Mouse (Mus musculus) embryonic facial prominence, embryonic 14.5 days (tissue): ENCODE results near the gene Prkd2. TPM values are rescaled to one million over a fixed set of nuclear protein-coding genes. Genes with fewer than 3 reads are reported as not detected.
A peak's percentile ranks its signal among the peaks of the same experiment; 100 is the strongest.

Experiments used
- ATAC-seq: fragments of 200-750 bp; cut with Nextera tagmentation; 2 replicates; pipeline ENCODE4 v1.8.0; 2017; ENCODE audit warnings: low read depth, moderate number of reproducible peaks, moderate TSS enrichment
- DNase-seq: peaks from one replicate; pipeline ENCODE4 v3.0.0-alpha.2; 2015; ENCODE audit warnings: low spot score
- H3K27ac ChIP-seq: fragments of 300-500 bp; sonication (generic); replicated peaks from 2 replicates; pipeline ENCODE4 v1.5.1; 2014; ENCODE audit warnings: low read depth, mild to moderate bottlenecking, low read length, moderate library complexity
- H3K27me3 ChIP-seq: fragments of 300-500 bp; sonication (generic); replicated peaks from 2 replicates; pipeline ENCODE4 v1.6.1; 2014; ENCODE audit warnings: low read length; ENCODE audit not compliant: control insufficient read depth, insufficient read depth
- H3K36me3 ChIP-seq: fragments of 300-500 bp; sonication (generic); 2 replicates; pipeline ENCODE4 v1.6.1; 2014; ENCODE audit warnings: low read length, mixed read lengths; ENCODE audit not compliant: control insufficient read depth, insufficient read depth
- H3K4me1 ChIP-seq: fragments of 300-500 bp; sonication (generic); 2 replicates; pipeline ENCODE4 v1.6.1; 2014; ENCODE audit warnings: antibody characterized with exemption, low read length; ENCODE audit not compliant: control insufficient read depth, insufficient read depth
- H3K4me2 ChIP-seq: fragments of 300-500 bp; sonication (generic); 2 replicates; pipeline ENCODE4 v1.6.1; 2014; ENCODE audit warnings: low read depth, mild to moderate bottlenecking, low read length, moderate library complexity, mixed read lengths
- H3K4me3 ChIP-seq: fragments of 300-500 bp; sonication (generic); 2 replicates; pipeline ENCODE4 v1.5.1; 2014; ENCODE audit warnings: low read depth, mild to moderate bottlenecking, low read length
- H3K9ac ChIP-seq: fragments of 300-500 bp; sonication (generic); 2 replicates; pipeline ENCODE4 v1.6.1; 2014; ENCODE audit warnings: low read depth, mild to moderate bottlenecking, low read length, moderate library complexity, mixed read lengths
- H3K9me3 ChIP-seq: fragments of 300-500 bp; sonication (generic); 2 replicates; pipeline ENCODE4 v1.6.1; 2016; ENCODE audit warnings: low read length; ENCODE audit not compliant: control insufficient read depth
- WGBS: fragments of 180-500 bp; shearing (Covaris S2); extraction: QIAGEN DNeasy Blood & Tissue Kit; methylation state at CpG from one replicate; pipeline ENCODE4 v1.1.7; 2014; 5-methylcytosine and 5-hydroxymethylcytosine counted together
- polyA plus RNA-seq: library from polyadenylated mRNA; unstranded; fragments of >200 nt; fragmentation: Nextera tagmentation; extraction: Ambion mirVana; gene quantifications from 2 replicates; pipeline ENCODE4 v1.2.1, GENCODE M21; 2014

Gene Prkd2
- polyA plus RNA-seq, 1 experiment from 2014 or later: 16.5 TPM

DNA sequence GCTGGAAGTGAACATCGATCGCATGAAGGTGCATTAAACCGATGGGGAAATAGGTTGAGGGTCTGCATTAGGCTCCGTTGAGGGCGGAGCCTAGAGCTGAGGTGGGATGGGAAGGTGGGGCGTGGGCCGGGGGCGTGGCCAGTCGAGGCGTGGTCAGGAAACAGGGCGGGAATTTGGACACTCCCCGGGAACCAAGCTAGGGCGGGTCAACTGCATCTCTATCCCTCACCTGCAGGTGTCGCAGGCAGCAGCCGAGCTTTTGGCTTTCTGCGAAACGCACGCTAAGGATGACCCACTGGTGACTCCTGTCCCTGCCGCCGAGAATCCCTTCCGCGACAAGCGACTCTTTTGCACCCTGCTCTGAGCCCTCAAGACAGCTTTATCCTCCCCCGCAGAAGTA, 52.3 kb downstream of the Prkd2 start:
- DNase-seq: peak; percentile 80
- Histone ChIP-seq H3K9me3 (no peaks in the 10 kb centered on the region), H3K4me2 (peak overlapping the region; percentile 64), H3K27me3 (no peaks in the 10 kb centered on the region), H3K4me3 (peak overlapping the region; percentile 26), H3K9ac (peak overlapping the region; percentile 52; the same call in 1 of the 2 replicates), H3K36me3 (no peaks in the 10 kb centered on the region), H3K4me1 (peaks cover 36% of the 10 kb centered on the region), H3K27ac (no peak overlapping the region)
- 1% methylated on average over 20 of the region's 24 CpGs for WGBS
- ATAC-seq: peak; percentile 2; the same call in 1 of the 2 replicates

GRCm38 (mm10) chr7:16895511-16895910, 52.8 kb downstream of the Prkd2 start:
- H3K9me3 ChIP-seq: no peaks in the 10 kb centered on the region
- H3K27me3 ChIP-seq: no peaks in the 10 kb centered on the region
- 0 out of 2 replicates have a peak overlapping the region, but pooled peaks have one; percentile 52 for H3K9ac ChIP-seq
- no peaks in the 10 kb centered on the region for H3K36me3 ChIP-seq
- peaks cover 41% of the 10 kb centered on the region for H3K4me1 ChIP-seq
- DNase-seq (no peak), ATAC-seq (no peak)
- H3K4me3 ChIP-seq: peak overlapping the region; percentile 26
- WGBS: 30% methylated on average over 10 of the region's 10 CpGs
- H3K4me2 ChIP-seq: peak overlapping the region; percentile 64
- H3K27ac ChIP-seq: no peak overlapping the region

GRCm38 (mm10) chr7:16900526-16900925, 57.8 kb downstream of the Prkd2 start:
- Histone ChIP-seq H3K4me3 (no peak overlapping the region), H3K27me3 (no peaks in the 10 kb centered on the region), H3K36me3 (no peaks in the 10 kb centered on the region), H3K4me2 (no peak overlapping the region), H3K9ac (peak overlapping the region; percentile 26; the same call in 1 of the 2 replicates), H3K4me1 (peaks cover 15% of the 10 kb centered on the region), H3K9me3 (no peaks in the 10 kb centered on the region), H3K27ac (no peak overlapping the region)
- ATAC-seq (peak; percentile 63), DNase-seq (peak; percentile 84)
- 21% methylated on average over 5 of the region's 5 CpGs for WGBS

- Histone ChIP-seq H3K9ac (no peak overlapping the region), H3K4me3 (no peak overlapping the region), H3K4me1 (peaks cover 23% of the 10 kb centered on the region), H3K9me3 (no peaks in the 10 kb centered on the region), H3K4me2 (no peak overlapping the region), H3K27me3 (no peaks in the 10 kb centered on the region), H3K36me3 (no peaks in the 10 kb centered on the region), H3K27ac (no peak overlapping the region)
- 74% methylated on average over 2 of the region's 2 CpGs for WGBS
- DNase-seq: no peak
- no peak for ATAC-seq
These were observed 60.8 kb downstream of the Prkd2 start for GRCm38 (mm10) chr7:16903439-16903955.

GRCm38 (mm10) chr7:16904120-16904675, 61.5 kb downstream of the Prkd2 start:
- H3K27ac ChIP-seq: no peak overlapping the region
- peaks cover 23% of the 10 kb centered on the region for H3K4me1 ChIP-seq
- no peak overlapping the region for H3K9ac ChIP-seq
- no peak overlapping the region for H3K4me3 ChIP-seq
- ATAC-seq (no peak), DNase-seq (no peak)
- no peak overlapping the region for H3K4me2 ChIP-seq
- no peaks in the 10 kb centered on the region for H3K27me3 ChIP-seq
- H3K9me3 ChIP-seq: no peaks in the 10 kb centered on the region
- no peaks in the 10 kb centered on the region for H3K36me3 ChIP-seq
- 51% methylated on average over 8 of the region's 10 CpGs for WGBS

DNA sequence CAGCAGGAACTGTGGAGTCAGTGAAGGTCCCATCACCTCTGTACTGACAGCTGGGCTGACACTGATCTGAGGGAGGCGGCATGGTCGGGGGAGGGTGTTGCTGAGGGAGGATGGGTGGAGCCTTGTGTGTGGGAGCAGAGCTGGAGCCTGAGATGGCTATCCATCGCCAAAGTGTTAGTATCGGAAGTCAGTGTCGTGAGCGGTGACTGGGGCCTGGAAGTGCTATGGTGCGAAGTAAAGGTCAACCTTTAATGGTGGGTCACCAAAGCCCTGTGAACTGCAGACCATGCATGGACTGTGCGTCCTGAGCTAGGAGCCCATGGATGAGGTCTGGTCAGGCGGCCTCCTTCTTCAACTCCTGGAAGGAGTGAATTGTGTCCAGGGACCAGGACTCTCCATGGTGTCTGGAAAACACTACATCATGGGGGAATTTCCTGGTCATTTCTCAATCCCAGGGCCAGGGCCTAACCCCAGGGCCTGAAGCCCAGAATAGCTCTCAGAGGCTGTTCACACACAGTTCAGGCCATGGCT, 62.9 kb downstream of the Prkd2 start:
- Histone ChIP-seq H3K4me2 (no peak overlapping the region), H3K27ac (no peak overlapping the region), H3K27me3 (no peaks in the 10 kb centered on the region), H3K9ac (no peak overlapping the region), H3K9me3 (no peaks in the 10 kb centered on the region), H3K4me3 (no peak overlapping the region), H3K36me3 (no peaks in the 10 kb centered on the region), H3K4me1 (peaks cover 16% of the 10 kb centered on the region)
- DNase-seq (no peak), ATAC-seq (no peak)
- 46% methylated on average over 9 of the region's 9 CpGs for WGBS

GRCm38 (mm10) chr7:16906281-16906680, 63.6 kb downstream of the Prkd2 start, which contains the start of gene Ptgir:
Ptgir (plus strand) TSS chr7:16906490.
- Histone ChIP-seq H3K4me2 (no peak within 1 kb of the TSS), H3K4me3 (no peak within 1 kb of the TSS), H3K4me1 (peaks cover 14% of the 10 kb centered on the region), H3K36me3 (no peaks in the 10 kb centered on the region), H3K9me3 (no peaks in the 10 kb centered on the region), H3K9ac (0 out of 2 replicates have a peak within 1 kb of the TSS, but pooled peaks have one; percentile 4), H3K27ac (no peak within 1 kb of the TSS), H3K27me3 (no peaks in the 10 kb centered on the region)
- peak; percentile 62 for DNase-seq
- peak; percentile 17; the same call in 1 of the 2 replicates for ATAC-seq
- 10% methylated on average over 6 of the region's 6 CpGs for WGBS

DNA sequence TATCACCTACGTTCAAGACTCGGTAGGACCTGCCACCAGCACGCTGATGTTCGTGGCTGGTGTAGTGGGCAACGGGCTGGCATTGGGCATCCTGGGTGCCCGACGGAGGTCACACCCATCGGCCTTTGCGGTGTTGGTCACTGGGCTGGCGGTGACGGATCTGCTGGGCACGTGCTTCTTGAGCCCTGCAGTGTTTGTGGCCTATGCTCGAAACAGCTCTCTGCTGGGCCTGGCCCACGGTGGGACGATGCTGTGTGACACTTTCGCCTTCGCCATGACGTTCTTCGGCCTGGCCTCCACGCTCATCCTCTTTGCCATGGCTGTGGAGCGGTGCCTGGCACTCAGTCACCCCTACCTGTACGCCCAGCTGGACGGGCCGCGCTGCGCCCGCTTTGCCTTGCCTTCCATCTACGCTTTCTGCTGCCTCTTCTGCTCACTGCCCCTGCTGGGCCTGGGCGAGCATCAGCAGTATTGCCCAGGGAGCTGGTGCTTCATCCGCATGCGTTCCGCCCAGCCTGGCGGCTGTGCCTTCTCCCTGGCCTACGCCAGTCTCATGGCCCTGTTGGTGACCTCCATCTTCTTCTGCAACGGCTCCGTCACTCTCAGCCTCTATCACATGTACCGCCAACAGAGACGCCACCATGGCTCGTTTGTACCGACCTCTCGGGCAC, 64.3 kb downstream of the Prkd2 start:
- no peak for ATAC-seq

More for the DNA sequence above, 64.3 kb downstream of the Prkd2 start:
- Histone ChIP-seq H3K4me2 (no peak overlapping the region), H3K9me3 (no peaks in the 10 kb centered on the region), H3K4me1 (peaks cover 10% of the 10 kb centered on the region), H3K36me3 (no peaks in the 10 kb centered on the region), H3K4me3 (no peak overlapping the region), H3K27me3 (no peaks in the 10 kb centered on the region), H3K9ac (no peak overlapping the region), H3K27ac (no peak overlapping the region)
- no peak for DNase-seq
- WGBS: 92% methylated on average over 34 of the region's 41 CpGs
